Mouse (Mus musculus): ENCODE data around the gene Krt76.
A peak's percentile ranks its signal among the peaks of the same experiment; 100 is the strongest.

DNA sequence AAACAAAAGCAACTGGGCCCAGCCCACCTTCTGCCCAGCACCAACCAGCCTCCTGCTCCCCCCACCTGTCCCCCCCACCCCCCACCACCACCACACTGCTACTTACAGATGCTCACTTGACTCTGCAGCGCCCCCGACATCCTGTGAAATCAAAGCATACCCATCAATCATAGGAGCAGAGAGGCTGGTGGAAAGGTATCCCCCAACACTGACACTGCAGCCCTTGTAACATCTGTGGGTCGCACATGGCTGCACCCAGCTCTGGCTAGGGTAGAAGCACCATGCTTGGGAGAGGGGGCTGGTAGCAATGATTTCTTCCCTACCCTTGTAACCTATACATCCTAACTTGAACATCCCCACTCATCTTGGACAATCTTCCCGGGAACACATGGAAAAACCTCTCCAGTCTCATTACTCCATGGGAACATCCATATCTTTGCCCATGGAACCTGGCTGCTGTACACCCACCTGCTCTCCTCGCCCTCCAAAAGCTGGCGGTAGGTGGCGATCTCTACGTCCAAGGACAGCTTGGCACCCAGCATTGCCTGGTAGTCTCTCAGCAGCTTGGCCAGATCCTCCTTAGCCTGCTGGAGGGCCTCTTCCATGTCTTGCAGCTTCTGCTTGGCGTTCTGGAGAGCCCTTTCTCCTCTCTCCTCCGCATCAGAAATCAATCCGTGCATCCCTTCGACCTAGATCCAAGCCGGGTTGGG is 32.1 kb downstream of the Krt76 start:
- TF ChIP-seq CTCF (conservative IDR thresholded peaks at IDR 0.05 in 1 of 2, IDR thresholded peaks at IDR 0.05 in 1 of 2; ENCODE audit: low read depth in 2 of 2, low read length in 2 of 2) = peak in 1 of 2 experiments; percentile 42; a peak in 2 of 4 replicates
- no peak for TF ChIP-seq POLR2A (IDR thresholded peaks at IDR 0.05; ENCODE audit: low read depth, low read length)
- no peak for TF ChIP-seq E2F4 (IDR thresholded peaks at IDR 0.05; ENCODE audit: insufficient replicate concordance, low read depth, low read length)
- no peak for TF ChIP-seq KAT2A (IDR thresholded peaks at IDR 0.05; ENCODE audit: insufficient replicate concordance, low read length)
- TF ChIP-seq GABPA (IDR thresholded peaks at IDR 0.05; ENCODE audit: insufficient replicate concordance, low read depth, low read length) = no peak
- no peak for TF ChIP-seq ZMIZ1 (IDR thresholded peaks at IDR 0.05; ENCODE audit: low read depth, low read length)
- TF ChIP-seq MAX (IDR thresholded peaks at IDR 0.05; ENCODE audit: low read length) = no peak
- TF ChIP-seq EP300 (IDR thresholded peaks at IDR 0.05; ENCODE audit: low read length) = no peak
- TF ChIP-seq SMC3 (IDR thresholded peaks at IDR 0.05; ENCODE audit: low read depth, low read length) = peak; percentile 24; the same call in 1 of the 2 replicates
